ENCODE assay signal across 9 mouse cellular contexts in the genomic region with DNA sequence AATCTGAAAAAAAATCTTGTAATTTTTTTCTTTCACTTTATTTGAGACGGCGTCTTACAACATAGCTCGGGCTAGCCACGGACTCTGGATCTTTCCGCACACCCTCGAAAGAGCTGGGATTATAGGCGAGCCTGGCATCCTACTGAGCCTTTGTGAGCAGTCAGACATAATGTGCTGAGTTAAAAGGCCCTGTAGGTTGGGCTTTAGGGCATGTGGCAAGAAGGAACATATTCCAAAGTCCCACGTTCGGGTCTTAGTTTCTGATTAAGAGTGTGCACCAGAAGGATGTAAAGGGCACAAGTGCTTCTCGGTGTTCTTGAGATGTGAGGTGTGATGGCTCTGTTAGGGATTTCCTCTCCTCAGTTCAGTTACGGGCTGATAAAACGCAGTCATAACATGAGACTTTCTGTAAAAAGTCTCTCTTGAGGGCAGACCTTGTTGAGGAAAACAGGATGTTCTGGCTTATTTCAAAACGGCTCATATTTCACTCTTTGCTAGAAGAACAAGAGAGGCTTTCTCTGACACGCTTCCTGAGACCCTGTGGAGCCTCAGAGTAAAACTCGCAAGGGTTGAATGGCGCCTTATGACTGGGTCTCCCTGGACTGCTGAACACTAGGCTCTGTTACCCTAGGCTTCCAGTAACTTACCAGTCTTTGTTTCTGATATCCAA.
DNase-seq lines count a peak whose midpoint lies in the region; ATAC-seq lines count a peak whose summit lies in the region.
"Had no signal": no experiment of that assay in that cellular context is flagged by ENCODE, and none has a peak within 500 bp of the region (broad histone marks: within the 10 kb centered on the region; RNA-seq: fewer than 3 reads in every experiment).

No protein-coding gene starts in this region.

- peaks cover 14% of the 10 kb centered on the region for H3K4me1 ChIP-seq in kidney, embryonic 16.5 days (ENCODE audit: insufficient read depth, low read length)
- peaks cover 9% of the 10 kb centered on the region for H3K4me1 ChIP-seq in forebrain, embryonic 11.5 days (replicated peaks; ENCODE audit: control insufficient read depth, insufficient read depth, low read length)
- peaks cover 5% of the 10 kb centered on the region; the same call in 1 of the 2 replicates for H3K4me1 ChIP-seq in limb, embryonic 11.5 days (ENCODE audit: control insufficient read depth, insufficient read depth, low read length)

- DNase-seq in kidney, adult 18-20 months, result no peak
- DNase-seq in forebrain, embryonic 11.5 days (ENCODE audit: low spot score), result no peak
- DNase-seq in limb, embryonic 11.5 days (ENCODE audit: low spot score), result peak; percentile 72
- peak; percentile 27 for DNase-seq in retina, postnatal 1 day
- no peak for DNase-seq in testis, postnatal 14 days (ENCODE audit: low spot score)
- DNase-seq in left cerebral cortex, adult 8-10 months (ENCODE audit: low spot score in 2 of 2), result no peak
- no peak for DNase-seq in cerebellum, adult 9-10 months
- DNase-seq: lung, postnatal 4 days had no signal

- no peaks in the 10 kb centered on the region for H3K9me3 ChIP-seq in kidney, embryonic 16.5 days (ENCODE audit: low read length)
- H3K9me3 ChIP-seq in forebrain, embryonic 11.5 days (ENCODE audit: control insufficient read depth, low read length), result no peaks in the 10 kb centered on the region
- no peaks in the 10 kb centered on the region for H3K9me3 ChIP-seq in limb, embryonic 11.5 days (ENCODE audit: control insufficient read depth, low read length)

- H3K36me3 ChIP-seq in kidney, embryonic 16.5 days (ENCODE audit: insufficient read depth, low read length), result no peaks in the 10 kb centered on the region
- no peaks in the 10 kb centered on the region for H3K36me3 ChIP-seq in forebrain, embryonic 11.5 days (ENCODE audit: control insufficient read depth, insufficient read depth, low read length)
- H3K36me3 ChIP-seq in limb, embryonic 11.5 days (ENCODE audit: control insufficient read depth, insufficient read depth, low read length), result no peaks in the 10 kb centered on the region

- H3K4me3 ChIP-seq in kidney, embryonic 16.5 days (ENCODE audit: low read length), result no peak overlapping the region
- H3K4me3 ChIP-seq in forebrain, embryonic 11.5 days (ENCODE audit: low read depth, low read length), result no peak overlapping the region
- H3K4me3 ChIP-seq in limb, embryonic 11.5 days (ENCODE audit: low read depth, low read length), result no peak overlapping the region

- H3K9ac ChIP-seq in kidney, embryonic 16.5 days (replicated peaks; ENCODE audit: low read length), result peak overlapping the region; percentile 31; the same call in 1 of the 2 replicates
- H3K9ac ChIP-seq in forebrain, embryonic 11.5 days (ENCODE audit: low read length), result no peak overlapping the region; the same call in 1 of the 2 replicates
- H3K9ac ChIP-seq in limb, embryonic 11.5 days (ENCODE audit: low read length), result no peak overlapping the region

- peak overlapping the region; percentile 30 for H3K4me2 ChIP-seq in kidney, embryonic 16.5 days (replicated peaks; ENCODE audit: low read depth, low read length)
- no peak overlapping the region for H3K4me2 ChIP-seq in forebrain, embryonic 11.5 days (ENCODE audit: low read depth, low read length, severe bottlenecking)
- peak overlapping the region; percentile 21 for H3K4me2 ChIP-seq in limb, embryonic 11.5 days (ENCODE audit: low read depth, severe bottlenecking)

- H3K27me3 ChIP-seq in kidney, embryonic 16.5 days (ENCODE audit: insufficient read depth, low read length), result no peaks in the 10 kb centered on the region
- H3K27me3 ChIP-seq in forebrain, embryonic 11.5 days (ENCODE audit: control insufficient read depth, insufficient read depth, low read length), result no peaks in the 10 kb centered on the region
- H3K27me3 ChIP-seq in limb, embryonic 11.5 days (ENCODE audit: control insufficient read depth, insufficient read depth, low read length), result no peaks in the 10 kb centered on the region

- ATAC-seq in kidney, embryonic 16.5 days (ENCODE audit: low FRiP score, low TSS enrichment), result peak; percentile 85
- peak; percentile 40 for ATAC-seq in forebrain, embryonic 11.5 days (replicated peaks; ENCODE audit: low FRiP score)
- peak; percentile 91 for ATAC-seq in limb, embryonic 11.5 days (ENCODE audit: insufficient number of reproducible peaks, low FRiP score, low TSS enrichment, low read depth)

- WGBS in kidney, embryonic 16.5 days, result 48% methylated on average over 16 of the region's 16 CpGs
- 48% methylated on average over 16 of the region's 16 CpGs for WGBS in forebrain, embryonic 11.5 days
- 26% methylated on average over 16 of the region's 16 CpGs for WGBS in limb, embryonic 11.5 days

- peak overlapping the region; percentile 38; the same call in 1 of the 2 replicates for H3K27ac ChIP-seq in kidney, embryonic 16.5 days (ENCODE audit: low read length)
- H3K27ac ChIP-seq in forebrain, embryonic 11.5 days (ENCODE audit: low read depth, low read length), result peak overlapping the region; percentile 18; the same call in 1 of the 2 replicates
- peak overlapping the region; percentile 92 for H3K27ac ChIP-seq in limb, embryonic 11.5 days (replicated peaks; ENCODE audit: low read depth, low read length)

Comparison
In these comparisons a context has a peak if more than half of its experiments do, and no peak if none do; other contexts are left out.
1. ATAC-seq: peak in every context shown above with its lines; median percentile 91 in limb, embryonic 11.5 days; 85 in kidney, embryonic 16.5 days; 40 in forebrain, embryonic 11.5 days.
2. H3K27ac ChIP-seq: peak in every context shown above with its lines; median percentile 92 in limb, embryonic 11.5 days; 38 in kidney, embryonic 16.5 days; 18 in forebrain, embryonic 11.5 days.
3. DNase-seq: peak in limb, embryonic 11.5 days (single experiment) and retina, postnatal 1 day (single experiment); none in kidney, adult 18-20 months (single experiment), forebrain, embryonic 11.5 days (single experiment), testis, postnatal 14 days (single experiment), left cerebral cortex, adult 8-10 months (0 of 2) and cerebellum, adult 9-10 months (single experiment).